Mouse (Mus musculus) intestine, embryonic 15.5 days (tissue): ENCODE data around the gene Gm49388. TPM values are rescaled to one million over a fixed set of nuclear protein-coding genes. Genes with fewer than 3 reads are reported as not detected.
A peak's percentile ranks its signal among the peaks of the same experiment; 100 is the strongest.

Experiments used
- ATAC-seq: fragments of 200-750 bp; cut with Nextera tagmentation; 2 replicates; pipeline ENCODE4 v1.8.0; 2017; ENCODE audit warnings: moderate TSS enrichment, moderate library complexity
- H3K27ac ChIP-seq: fragments of 300-500 bp; sonication (generic); 2 replicates; pipeline ENCODE4 v1.5.1; 2015; ENCODE audit warnings: mild to moderate bottlenecking, inconsistent platforms
- H3K27me3 ChIP-seq: fragments of 300-500 bp; sonication (generic); replicated peaks from 2 replicates; pipeline ENCODE4 v1.6.1; 2015; ENCODE audit warnings: inconsistent platforms
- H3K36me3 ChIP-seq: fragments of 300-500 bp; sonication (generic); 2 replicates; pipeline ENCODE4 v1.6.1; 2015; ENCODE audit warnings: inconsistent platforms
- H3K4me1 ChIP-seq: fragments of 300-500 bp; sonication (generic); replicated peaks from 2 replicates; pipeline ENCODE4 v1.6.1; 2015; ENCODE audit warnings: inconsistent platforms
- H3K4me2 ChIP-seq: fragments of 300-500 bp; sonication (generic); replicated peaks from 2 replicates; pipeline ENCODE4 v1.6.1; 2015; ENCODE audit warnings: mild to moderate bottlenecking, inconsistent platforms
- H3K4me3 ChIP-seq: fragments of 300-500 bp; sonication (generic); replicated peaks from 2 replicates; pipeline ENCODE4 v1.5.1; 2015; ENCODE audit warnings: inconsistent platforms
- H3K9ac ChIP-seq: fragments of 300-500 bp; sonication (generic); 2 replicates; pipeline ENCODE4 v1.6.1; 2015; ENCODE audit warnings: inconsistent platforms
- H3K9me3 ChIP-seq: fragments of 300-500 bp; sonication (generic); 2 replicates; pipeline ENCODE4 v1.6.1; 2016; ENCODE audit warnings: inconsistent platforms
- WGBS: fragments of 180-500 bp; shearing (Covaris S2); methylation state at CpG from one replicate; pipeline ENCODE4 v1.1.7; 2015; 5-methylcytosine and 5-hydroxymethylcytosine counted together
- polyA plus RNA-seq: library from polyadenylated mRNA; unstranded; fragments of >200 nt; fragmentation: Nextera tagmentation; extraction: Ambion mirVana; gene quantifications from 2 replicates; pipeline ENCODE4 v1.2.1, GENCODE M21; 2015

Gene Gm49388
- polyA plus RNA-seq, 1 experiment from 2014 or later: not detected

GRCm38 (mm10) chr7:127753158-127753557 is 32.2 kb upstream of the Gm49388 start:
- Histone ChIP-seq H3K27ac (no peak overlapping the region), H3K36me3 (peaks cover 56% of the 10 kb centered on the region), H3K4me1 (peaks cover 2% of the 10 kb centered on the region; the same call in 1 of the 2 replicates), H3K4me2 (no peak overlapping the region), H3K9me3 (no peaks in the 10 kb centered on the region), H3K4me3 (no peak overlapping the region), H3K27me3 (no peaks in the 10 kb centered on the region), H3K9ac (no peak overlapping the region)
- ATAC-seq: no peak
- WGBS: 65% methylated on average over 5 of the region's 5 CpGs

- no peaks in the 10 kb centered on the region for H3K4me1 ChIP-seq
- WGBS: 79% methylated on average over 7 of the region's 7 CpGs
- H3K4me3 ChIP-seq: no peak overlapping the region
- H3K4me2 ChIP-seq: no peak overlapping the region
- H3K9ac ChIP-seq: no peak overlapping the region
- no peak overlapping the region for H3K27ac ChIP-seq
- peaks cover 53% of the 10 kb centered on the region for H3K36me3 ChIP-seq
- ATAC-seq: no peak
- no peaks in the 10 kb centered on the region for H3K9me3 ChIP-seq
- H3K27me3 ChIP-seq: no peaks in the 10 kb centered on the region
These were observed 31.7 kb upstream of the Gm49388 start for GRCm38 (mm10) chr7:127753741-127754140.

- 0 out of 2 replicates have a peak overlapping the region, but pooled peaks have one; percentile 19 for H3K27ac ChIP-seq
- H3K27me3 ChIP-seq: no peaks in the 10 kb centered on the region
These were observed 25.7 kb upstream of the Gm49388 start for GRCm38 (mm10) chr7:127759716-127760115.

GRCm38 (mm10) chr7:127760478-127760877 is 24.9 kb upstream of the Gm49388 start:
- 0 out of 2 replicates have a peak overlapping the region, but pooled peaks have one; percentile 18 for H3K27ac ChIP-seq
- WGBS: 50% methylated on average over 3 of the region's 3 CpGs
- ATAC-seq: peak; percentile 52

More at GRCm38 (mm10) chr7:127759716-127760115, 25.7 kb upstream of the Gm49388 start:
- no peak overlapping the region for H3K9ac ChIP-seq
- no peak overlapping the region for H3K4me2 ChIP-seq
- no peaks in the 10 kb centered on the region for H3K9me3 ChIP-seq
- WGBS: 42% methylated on average over 6 of the region's 6 CpGs
- no peak for ATAC-seq
- H3K4me3 ChIP-seq: no peak overlapping the region
- peaks cover 8% of the 10 kb centered on the region for H3K4me1 ChIP-seq
- peaks cover 15% of the 10 kb centered on the region; the same call in 1 of the 2 replicates for H3K36me3 ChIP-seq

GRCm38 (mm10) chr7:127761026-127761425 is 24.4 kb upstream of the Gm49388 start:
- peak; percentile 73 for ATAC-seq
- no peak overlapping the region for H3K9ac ChIP-seq
- 0 out of 2 replicates have a peak overlapping the region, but pooled peaks have one; percentile 18 for H3K27ac ChIP-seq
- 29% methylated on average over 7 of the region's 7 CpGs for WGBS
- H3K4me1 ChIP-seq: peaks cover 8% of the 10 kb centered on the region
- H3K4me2 ChIP-seq: no peak overlapping the region
- no peaks in the 10 kb centered on the region for H3K9me3 ChIP-seq
- H3K4me3 ChIP-seq: no peak overlapping the region
- no peaks in the 10 kb centered on the region for H3K27me3 ChIP-seq
- H3K36me3 ChIP-seq: peaks cover 23% of the 10 kb centered on the region; the same call in 1 of the 2 replicates

More at GRCm38 (mm10) chr7:127760478-127760877, 24.9 kb upstream of the Gm49388 start:
- Histone ChIP-seq H3K4me2 (no peak overlapping the region), H3K4me3 (no peak overlapping the region), H3K9ac (no peak overlapping the region), H3K9me3 (no peaks in the 10 kb centered on the region), H3K36me3 (peaks cover 17% of the 10 kb centered on the region; the same call in 1 of the 2 replicates), H3K4me1 (peaks cover 8% of the 10 kb centered on the region), H3K27me3 (no peaks in the 10 kb centered on the region)

GRCm38 (mm10) chr7:127763642-127764041 is 21.8 kb upstream of the Gm49388 start:
- WGBS: 90% methylated on average over 4 of the region's 4 CpGs
- no peak overlapping the region for H3K9ac ChIP-seq
- no peak overlapping the region for H3K27ac ChIP-seq
- H3K4me2 ChIP-seq: no peak overlapping the region
- no peaks in the 10 kb centered on the region for H3K27me3 ChIP-seq
- no peaks in the 10 kb centered on the region for H3K9me3 ChIP-seq
- peaks cover 12% of the 10 kb centered on the region for H3K4me1 ChIP-seq
- H3K4me3 ChIP-seq: no peak overlapping the region
- ATAC-seq: no peak
- peaks cover 22% of the 10 kb centered on the region; the same call in 1 of the 2 replicates for H3K36me3 ChIP-seq

- H3K27ac ChIP-seq: no peak overlapping the region
- 88% methylated on average over 2 of the region's 2 CpGs for WGBS
- H3K36me3 ChIP-seq: peaks cover 22% of the 10 kb centered on the region; the same call in 1 of the 2 replicates
- H3K9ac ChIP-seq: no peak overlapping the region
- H3K4me2 ChIP-seq: no peak overlapping the region
- H3K9me3 ChIP-seq: no peaks in the 10 kb centered on the region
- no peak for ATAC-seq
- H3K4me3 ChIP-seq: no peak overlapping the region
- H3K27me3 ChIP-seq: no peaks in the 10 kb centered on the region
- peaks cover 15% of the 10 kb centered on the region for H3K4me1 ChIP-seq
These were observed 19.7 kb upstream of the Gm49388 start for GRCm38 (mm10) chr7:127765756-127766155.

DNA sequence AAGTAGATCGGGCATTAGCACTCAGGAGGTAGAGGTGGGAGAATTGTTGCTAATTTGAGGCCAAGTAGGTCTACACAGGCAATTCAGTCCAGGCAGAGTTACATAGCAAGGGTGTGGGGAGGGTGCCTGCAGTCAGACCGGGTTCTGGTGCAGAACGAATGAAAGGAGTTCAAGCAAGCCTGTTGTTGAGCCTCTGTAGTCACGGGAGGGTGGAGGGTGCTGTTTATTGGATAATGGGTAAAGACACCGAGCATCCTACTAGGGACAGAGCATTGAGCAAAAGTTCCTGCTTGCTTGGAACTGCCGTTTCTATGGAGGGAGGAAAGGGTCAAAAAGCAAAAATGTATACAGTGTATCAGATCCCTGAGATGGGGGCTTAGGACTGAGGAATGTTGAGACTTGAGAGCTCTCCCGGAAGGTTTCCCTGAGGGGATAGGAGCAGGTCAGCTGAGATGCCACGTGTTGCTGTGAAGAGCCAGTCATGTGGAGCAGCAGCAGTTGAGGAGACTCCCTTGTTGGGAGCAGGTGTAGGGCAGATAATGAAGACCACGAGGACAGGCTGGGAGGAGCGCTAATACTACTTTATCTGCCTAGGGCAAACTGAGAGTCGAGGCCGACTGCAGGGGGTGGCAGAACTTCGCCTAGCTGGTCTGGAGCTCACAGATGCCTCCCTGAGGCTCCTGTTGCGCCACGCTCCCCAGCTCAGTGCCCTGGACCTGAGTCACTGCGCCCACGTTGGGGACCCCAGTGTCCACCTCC is 18.4 kb upstream of the Gm49388 start:
- ATAC-seq: no peak; the same call in 1 of the 2 replicates

GRCm38 (mm10) chr7:127767671-127768345 is 17.6 kb upstream of the Gm49388 start:
- 90% methylated on average over 19 of the region's 19 CpGs for WGBS
- H3K4me3 ChIP-seq: no peak overlapping the region
- no peak overlapping the region for H3K27ac ChIP-seq
- no peak overlapping the region for H3K4me2 ChIP-seq
- H3K27me3 ChIP-seq: no peaks in the 10 kb centered on the region
- ATAC-seq: no peak
- peaks cover 18% of the 10 kb centered on the region; the same call in 1 of the 2 replicates for H3K36me3 ChIP-seq
- no peaks in the 10 kb centered on the region for H3K9me3 ChIP-seq
- no peak overlapping the region for H3K9ac ChIP-seq
- peaks cover 19% of the 10 kb centered on the region for H3K4me1 ChIP-seq

More for the DNA sequence above, 18.4 kb upstream of the Gm49388 start:
- Histone ChIP-seq H3K4me2 (no peak overlapping the region), H3K27me3 (no peaks in the 10 kb centered on the region), H3K9ac (no peak overlapping the region), H3K9me3 (no peaks in the 10 kb centered on the region), H3K4me3 (no peak overlapping the region), H3K4me1 (peaks cover 19% of the 10 kb centered on the region), H3K27ac (no peak overlapping the region), H3K36me3 (peaks cover 22% of the 10 kb centered on the region; the same call in 1 of the 2 replicates)
- WGBS: 78% methylated on average over 17 of the region's 17 CpGs

- H3K9me3 ChIP-seq: no peaks in the 10 kb centered on the region
- H3K27ac ChIP-seq: peak overlapping the region; percentile 44; the same call in 1 of the 2 replicates
- H3K4me1 ChIP-seq: peaks cover 19% of the 10 kb centered on the region
- H3K36me3 ChIP-seq: peaks cover 18% of the 10 kb centered on the region; the same call in 1 of the 2 replicates
- no peak overlapping the region for H3K9ac ChIP-seq
- no peak for ATAC-seq
- no peak overlapping the region for H3K4me2 ChIP-seq
- 57% methylated on average over 13 of the region's 13 CpGs for WGBS
- H3K4me3 ChIP-seq: no peak overlapping the region
- no peaks in the 10 kb centered on the region for H3K27me3 ChIP-seq
These were observed 16.9 kb upstream of the Gm49388 start for GRCm38 (mm10) chr7:127768346-127768996.

DNA sequence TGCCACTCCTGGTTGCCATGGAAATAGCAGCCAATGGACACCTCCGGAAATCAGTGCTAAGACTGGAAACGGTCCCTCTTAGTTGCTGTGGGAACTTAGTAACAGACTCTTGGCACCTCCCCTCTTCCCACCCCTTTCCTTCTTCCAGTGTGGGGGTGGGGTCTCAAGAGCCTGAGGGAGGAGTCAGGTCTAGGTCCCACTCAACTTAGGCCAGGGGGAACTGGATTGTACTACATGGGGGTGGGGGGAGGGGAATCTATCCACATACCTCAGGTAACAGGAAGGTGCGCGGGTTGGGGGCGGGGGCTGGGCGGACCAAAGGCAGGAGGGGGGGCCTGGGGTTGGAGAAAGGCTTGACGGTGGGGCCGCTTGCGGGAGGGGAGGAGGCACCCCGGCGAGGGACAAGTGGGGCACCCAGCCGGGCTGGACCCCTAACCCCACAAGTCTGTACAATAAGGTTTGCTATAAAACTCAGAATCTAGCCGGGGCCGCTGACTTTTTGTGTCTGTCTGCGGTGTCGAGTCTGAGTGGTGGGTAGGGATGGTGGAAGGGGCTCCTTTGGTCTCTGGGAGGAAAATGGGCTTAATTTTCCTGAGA is 16.3 kb upstream of the Gm49388 start:
- Histone ChIP-seq H3K4me3 (peak overlapping the region; percentile 60), H3K36me3 (peaks cover 18% of the 10 kb centered on the region; the same call in 1 of the 2 replicates), H3K4me2 (peak overlapping the region; percentile 89), H3K4me1 (peaks cover 23% of the 10 kb centered on the region), H3K27ac (peak overlapping the region; percentile 91), H3K27me3 (no peaks in the 10 kb centered on the region), H3K9ac (peak overlapping the region; percentile 89), H3K9me3 (no peaks in the 10 kb centered on the region)
- WGBS: under 1% methylated on average over 16 of the region's 16 CpGs
- ATAC-seq: peak; percentile 88
